ENCODE assay signal across 27 mouse cellular contexts in the genomic region with DNA sequence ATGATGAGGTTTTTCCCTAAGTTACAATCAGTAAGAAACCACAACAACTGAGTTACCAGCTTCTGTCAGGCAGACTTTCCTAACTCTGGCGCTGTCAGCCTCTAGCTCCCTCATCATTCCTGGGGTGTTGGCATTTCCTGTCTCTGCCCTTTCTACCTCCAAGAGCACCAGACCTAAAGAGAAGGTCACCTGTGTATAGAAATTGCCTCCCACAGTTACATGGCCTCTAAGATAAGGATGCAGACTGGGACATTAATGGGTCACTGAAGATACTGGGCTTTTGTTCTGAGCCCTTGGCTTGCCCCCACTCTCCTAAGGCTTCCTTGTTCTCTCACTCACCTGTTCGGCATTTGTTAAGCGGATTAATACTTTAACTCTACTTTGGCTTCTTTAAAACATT.
DNase-seq lines count a peak whose midpoint lies in the region; ATAC-seq and TF ChIP-seq lines count a peak whose summit lies in the region.
"Had no signal": no experiment of that assay in that cellular context is flagged by ENCODE, and none has a peak within 500 bp of the region (broad histone marks: within the 10 kb centered on the region; RNA-seq: fewer than 3 reads in every experiment).

No protein-coding gene starts in this region.

- no peak for TF ChIP-seq CTCF in liver, postnatal 0 days (IDR thresholded peaks at IDR 0.05; ENCODE audit: low read depth)
- TF ChIP-seq CTCF in forebrain, postnatal 0 days (IDR thresholded peaks at IDR 0.05; ENCODE audit: low read depth) = no peak

- H3K9ac ChIP-seq in heart, embryonic 11.5 days (ENCODE audit: low read depth, low read length) = no peak overlapping the region
- no peak overlapping the region for H3K9ac ChIP-seq in liver, postnatal 0 days (replicated peaks)
- no peak overlapping the region for H3K9ac ChIP-seq in liver, embryonic 11.5 days (ENCODE audit: low read depth, low read length)
- no peak overlapping the region for H3K9ac ChIP-seq in forebrain, postnatal 0 days
- H3K9ac ChIP-seq: embryonic facial prominence, embryonic 13.5 days; embryonic facial prominence, embryonic 15.5 days; forebrain, embryonic 12.5 days had no signal

- DNase-seq in heart, adult 11 months = peak; percentile 74
- no peak for DNase-seq in liver, postnatal 0 days
- DNase-seq in liver, embryonic 11.5 days (ENCODE audit: low spot score) = no peak
- DNase-seq in 3T3-L1 (ENCODE audit: low read depth, low spot score) = peak; percentile 69
- DNase-seq in NIH3T3 (ENCODE audit: low read depth) = peak; percentile 18
- DNase-seq in forebrain, postnatal 0 days = no peak
- DNase-seq: adrenal gland, adult 2 months; adrenal gland, postnatal 10 days; adrenal gland, postnatal 25 days; cerebellum, adult 11 months; cerebellum, adult 18-20 months; cerebellum, adult 8-10 months; cerebellum, adult 9-11 months; cerebellum, postnatal 14 days; cerebellum, postnatal 36 days; embryo, embryonic 11 days had no signal

- no peak for TF ChIP-seq EP300 in liver, postnatal 0 days (IDR thresholded peaks at IDR 0.05; ENCODE audit: low read depth)

- H3K4me3 ChIP-seq in heart, embryonic 11.5 days (ENCODE audit: low read depth, low read length) = no peak overlapping the region
- H3K4me3 ChIP-seq in liver, postnatal 0 days (ENCODE audit: low read depth, low read length) = no peak overlapping the region
- H3K4me3 ChIP-seq in liver, embryonic 11.5 days (ENCODE audit: low read depth, low read length) = no peak overlapping the region
- no peak overlapping the region for H3K4me3 ChIP-seq in forebrain, postnatal 0 days (ENCODE audit: low read depth, low read length)
- H3K4me3 ChIP-seq: embryonic facial prominence, embryonic 13.5 days; embryonic facial prominence, embryonic 15.5 days; erythroblast, embryonic 14.5 days; forebrain, embryonic 10.5 days; forebrain, embryonic 12.5 days had no signal

- H3K27ac ChIP-seq in heart, embryonic 11.5 days (ENCODE audit: low read depth, low read length) = no peak overlapping the region
- no peak overlapping the region; the same call in 1 of the 2 replicates for H3K27ac ChIP-seq in liver, postnatal 0 days (ENCODE audit: low read depth)
- no peak overlapping the region for H3K27ac ChIP-seq in liver, embryonic 11.5 days (ENCODE audit: low read depth, low read length)
- H3K27ac ChIP-seq in forebrain, postnatal 0 days (ENCODE audit: low read depth, low read length) = no peak overlapping the region
- H3K27ac ChIP-seq: embryonic facial prominence, embryonic 13.5 days; embryonic facial prominence, embryonic 15.5 days; forebrain, embryonic 10.5 days; forebrain, embryonic 12.5 days had no signal

- H3K27me3 ChIP-seq in heart, embryonic 11.5 days (ENCODE audit: control insufficient read depth, insufficient read depth, low read length) = no peaks in the 10 kb centered on the region
- no peaks in the 10 kb centered on the region for H3K27me3 ChIP-seq in liver, postnatal 0 days (ENCODE audit: insufficient read depth, low read length)
- H3K27me3 ChIP-seq in liver, embryonic 11.5 days (replicated peaks; ENCODE audit: control insufficient read depth, insufficient read depth, low read length) = no peaks in the 10 kb centered on the region
- no peaks in the 10 kb centered on the region for H3K27me3 ChIP-seq in forebrain, postnatal 0 days (ENCODE audit: insufficient read depth, low read length)
- H3K27me3 ChIP-seq: CH12.LX; embryonic facial prominence, embryonic 13.5 days; embryonic facial prominence, embryonic 15.5 days; forebrain, embryonic 12.5 days had no signal

- no peaks in the 10 kb centered on the region for H3K36me3 ChIP-seq in heart, embryonic 11.5 days (ENCODE audit: control insufficient read depth, insufficient read depth, low read length)
- H3K36me3 ChIP-seq in liver, postnatal 0 days (replicated peaks; ENCODE audit: insufficient read depth, low read length) = no peaks in the 10 kb centered on the region
- H3K36me3 ChIP-seq in liver, embryonic 11.5 days (ENCODE audit: control insufficient read depth, insufficient read depth, low read length) = no peaks in the 10 kb centered on the region
- H3K36me3 ChIP-seq in forebrain, postnatal 0 days (ENCODE audit: insufficient read depth) = no peaks in the 10 kb centered on the region
- H3K36me3 ChIP-seq: embryonic facial prominence, embryonic 13.5 days; embryonic facial prominence, embryonic 15.5 days; forebrain, embryonic 10.5 days; forebrain, embryonic 12.5 days; G1E had no signal

- WGBS in heart, embryonic 11.5 days (ENCODE audit: insufficient replicate concordance) = 80% methylated on average over 3 of the region's 3 CpGs
- WGBS in liver, postnatal 0 days (ENCODE audit: insufficient replicate concordance) = 59% methylated on average over 3 of the region's 3 CpGs
- WGBS in liver, embryonic 11.5 days = 73% methylated on average over 3 of the region's 3 CpGs
- 83% methylated on average over 3 of the region's 3 CpGs for WGBS in forebrain, postnatal 0 days

- no peak overlapping the region for H3K4me2 ChIP-seq in heart, embryonic 11.5 days
- 0 out of 2 replicates have a peak overlapping the region, but pooled peaks have one; percentile 18 for H3K4me2 ChIP-seq in liver, postnatal 0 days (ENCODE audit: low read depth, low read length)
- H3K4me2 ChIP-seq in liver, embryonic 11.5 days = no peak overlapping the region
- no peak overlapping the region for H3K4me2 ChIP-seq in forebrain, postnatal 0 days (ENCODE audit: low read depth)
- H3K4me2 ChIP-seq: embryonic facial prominence, embryonic 13.5 days; embryonic facial prominence, embryonic 15.5 days; forebrain, embryonic 12.5 days had no signal

- H3K4me1 ChIP-seq in heart, embryonic 11.5 days (ENCODE audit: control insufficient read depth, insufficient read depth, low read length) = peaks cover 7% of the 10 kb centered on the region; the same call in 1 of the 2 replicates
- H3K4me1 ChIP-seq in liver, postnatal 0 days (ENCODE audit: insufficient read depth) = no peaks in the 10 kb centered on the region
- peaks cover 5% of the 10 kb centered on the region; the same call in 1 of the 2 replicates for H3K4me1 ChIP-seq in liver, embryonic 11.5 days (replicated peaks; ENCODE audit: control insufficient read depth, insufficient read depth, low read length)
- H3K4me1 ChIP-seq in forebrain, postnatal 0 days (ENCODE audit: insufficient read depth) = peaks cover 6% of the 10 kb centered on the region; the same call in 1 of the 2 replicates

- ATAC-seq in heart, embryonic 11.5 days (replicated peaks; ENCODE audit: insufficient number of reproducible peaks, low FRiP score, low TSS enrichment) = no peak
- no peak for ATAC-seq in liver, postnatal 0 days
- no peak for ATAC-seq in liver, embryonic 11.5 days (replicated peaks; ENCODE audit: low FRiP score)
- no peak for ATAC-seq in forebrain, postnatal 0 days
- ATAC-seq: CD4-positive, CD25-positive, alpha-beta regulatory T cell, adult 4 months; forebrain, embryonic 14.5 days; forebrain, embryonic 16.5 days had no signal

- 0 out of 2 replicates have a peak, but pooled peaks cover under 1% of the 10 kb centered on the region for H3K9me3 ChIP-seq in heart, embryonic 11.5 days (replicated peaks; ENCODE audit: control insufficient read depth, low read length)
- no peaks in the 10 kb centered on the region for H3K9me3 ChIP-seq in liver, postnatal 0 days (ENCODE audit: low read length)
- H3K9me3 ChIP-seq in liver, embryonic 11.5 days (ENCODE audit: control insufficient read depth, low read length) = no peaks in the 10 kb centered on the region
- no peaks in the 10 kb centered on the region for H3K9me3 ChIP-seq in forebrain, postnatal 0 days (ENCODE audit: low read length)
- H3K9me3 ChIP-seq: embryonic facial prominence, embryonic 13.5 days; embryonic facial prominence, embryonic 15.5 days; forebrain, embryonic 10.5 days; forebrain, embryonic 12.5 days had no signal

Comparison
In these comparisons a context has a peak if more than half of its experiments do, and no peak if none do; other contexts are left out.
1. DNase-seq: peak in heart, adult 11 months (single experiment), 3T3-L1 (single experiment) and NIH3T3 (single experiment); none in liver, postnatal 0 days (single experiment), liver, embryonic 11.5 days (single experiment) and forebrain, postnatal 0 days (single experiment).